Mouse (Mus musculus): ENCODE results near the gene Chit1. TPM values are rescaled to one million over a fixed set of nuclear protein-coding genes. Genes with fewer than 3 reads are reported as not detected.
A peak's percentile ranks its signal among the peaks of the same experiment; 100 is the strongest.

Chit1 gene
- total RNA-seq, 2 experiments from 2014 or later, result 0.22 TPM; not detected in 1

DNA sequence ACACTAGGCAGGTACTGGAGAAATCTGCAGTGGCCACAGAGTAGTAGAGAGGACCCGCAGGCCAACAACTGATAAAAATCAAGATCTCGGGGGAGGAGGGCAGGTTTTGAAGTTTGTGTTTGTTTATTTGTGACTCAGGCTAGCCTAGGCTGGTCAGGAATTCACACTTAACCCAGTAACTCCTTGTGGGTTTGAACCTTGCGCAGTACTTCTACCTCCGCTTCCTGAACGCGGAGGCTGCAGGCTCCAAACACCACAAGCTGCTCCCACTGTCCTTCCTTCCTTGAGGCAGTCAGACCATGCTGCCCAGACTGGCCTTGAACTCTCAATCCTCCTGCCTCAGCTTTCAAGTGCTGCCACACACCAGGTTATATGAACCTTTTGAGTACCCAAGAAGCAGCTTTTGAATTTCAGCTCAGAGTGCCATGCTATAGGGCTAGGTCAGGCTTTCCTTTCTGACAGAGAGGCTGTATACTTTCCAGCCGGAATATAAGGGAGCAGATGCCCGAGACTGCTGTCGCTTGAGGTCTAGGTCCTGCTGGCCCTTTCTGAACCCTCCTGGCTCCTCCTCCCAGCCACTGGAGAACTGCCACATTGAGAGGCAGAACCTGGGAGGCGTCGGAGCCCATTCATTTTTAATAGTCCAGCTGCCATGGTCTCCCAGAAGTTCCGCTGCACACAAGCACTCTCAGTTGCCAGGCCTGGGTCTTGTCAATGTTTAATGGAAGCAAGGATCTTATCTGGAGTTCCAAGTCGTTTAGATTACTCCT lies 12.9 kb upstream of the Chit1 start:
- no peak for DNase-seq (ENCODE audit: extremely low spot score in 1 of 2, low spot score in 1 of 2)

- peak in 1 of 2 experiments; percentile 48 for DNase-seq (ENCODE audit: extremely low spot score in 1 of 2, low spot score in 1 of 2)
Observed at GRCm38 (mm10) chr1:134098726-134099515, 12.1 kb upstream of the Chit1 start.

DNA sequence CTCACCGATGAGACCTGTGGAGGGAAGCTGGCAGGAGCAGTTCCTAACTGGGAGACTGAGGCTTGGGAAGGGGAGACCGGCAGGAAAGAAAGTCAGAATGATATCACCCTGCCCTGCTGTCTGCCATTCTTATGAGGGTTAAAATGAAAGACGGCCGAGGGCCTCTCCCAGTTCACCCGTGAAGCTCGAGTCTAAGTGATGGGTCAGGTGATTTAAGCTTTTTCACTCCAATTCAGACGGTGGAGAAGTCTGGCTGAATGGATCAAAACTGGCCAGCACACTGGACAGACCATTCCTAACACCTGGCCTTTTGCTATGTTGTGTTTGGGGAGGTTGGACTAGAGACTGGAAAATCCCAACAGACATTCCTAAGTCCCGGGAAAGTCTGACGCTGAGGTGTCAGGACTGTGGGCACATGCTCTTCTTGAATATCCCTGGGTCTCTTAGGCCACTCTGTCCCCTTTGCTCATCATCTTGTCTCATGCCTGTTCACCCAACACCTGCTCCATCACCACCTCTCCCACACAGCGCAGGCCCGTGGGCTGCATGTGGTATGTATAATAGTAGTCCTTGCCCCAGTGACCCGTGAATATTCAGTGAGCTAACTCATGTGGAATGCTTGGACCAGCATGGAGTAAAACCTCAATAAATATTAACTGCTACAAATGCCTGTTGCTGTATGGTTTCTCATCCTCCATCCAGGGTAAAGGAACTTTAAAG lies 11.4 kb upstream of the Chit1 start:
- DNase-seq (ENCODE audit: extremely low spot score in 1 of 2, low spot score in 1 of 2), result no peak

DNA sequence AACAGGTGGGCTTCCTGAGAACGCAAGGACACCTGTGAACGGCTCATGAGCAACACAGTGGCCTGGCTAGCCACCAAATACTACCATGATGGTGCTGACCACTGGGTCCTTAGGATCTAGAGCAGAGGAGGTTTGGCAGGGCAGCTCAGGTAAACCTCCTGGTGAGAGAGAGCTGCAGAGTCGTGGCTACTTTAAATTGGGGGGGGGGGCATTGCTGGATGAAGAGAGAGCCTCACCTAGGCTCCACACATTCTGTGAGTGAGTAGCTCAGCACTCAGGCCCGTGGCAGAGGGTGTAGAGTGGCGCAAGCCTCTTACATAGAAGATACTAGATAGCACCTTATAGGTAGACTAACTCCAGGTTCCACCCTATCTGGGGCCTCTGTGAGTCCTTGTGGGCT lies 10.6 kb upstream of the Chit1 start:
- no peak for DNase-seq (ENCODE audit: extremely low spot score in 1 of 2, low spot score in 1 of 2)

DNA sequence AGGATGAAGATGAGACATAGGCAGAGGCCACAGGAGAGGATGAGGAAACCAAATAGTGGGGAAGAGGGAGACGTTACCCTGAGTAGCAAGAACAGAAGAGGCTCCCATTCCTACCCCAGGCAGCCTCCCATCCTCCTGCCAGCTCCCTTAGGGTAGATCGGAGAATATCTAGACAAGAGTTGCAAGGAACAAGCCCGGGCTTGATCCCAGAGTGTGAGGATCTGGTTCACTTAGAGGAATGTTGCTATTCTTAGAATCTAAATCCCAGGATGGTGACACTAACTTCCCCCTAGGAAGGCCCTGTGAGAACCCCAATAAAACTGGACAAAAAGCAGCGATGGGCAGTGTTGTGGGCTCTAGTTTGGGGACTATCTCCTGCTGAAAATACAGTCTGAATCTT lies 10.1 kb upstream of the Chit1 start:
- no peak for DNase-seq (ENCODE audit: extremely low spot score in 1 of 2, low spot score in 1 of 2)

GRCm38 (mm10) chr1:134101593-134101992 lies 9.4 kb upstream of the Chit1 start:
- no peak for DNase-seq (ENCODE audit: extremely low spot score in 1 of 2, low spot score in 1 of 2)

DNA sequence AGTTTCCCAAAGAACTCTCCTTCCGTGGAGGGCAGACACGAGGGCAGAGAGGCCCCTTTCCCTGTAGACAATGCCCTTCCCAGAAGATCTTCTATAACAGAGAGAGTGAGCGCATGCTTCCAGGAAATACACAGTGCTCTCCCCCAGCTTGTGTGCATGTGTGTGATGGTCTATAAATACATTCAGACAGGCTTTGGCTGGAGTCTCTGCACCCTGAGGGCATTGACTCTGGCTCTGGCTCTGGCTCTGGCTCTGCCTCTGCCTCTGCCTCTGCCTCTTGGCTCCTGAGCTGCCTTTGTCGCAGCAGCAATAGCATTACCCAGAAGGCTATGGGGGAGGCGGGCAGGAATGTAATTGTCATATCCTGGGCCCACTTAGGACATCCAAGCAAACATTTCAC lies 7.2 kb upstream of the Chit1 start:
- DNase-seq (ENCODE audit: extremely low spot score in 1 of 2, low spot score in 1 of 2), result no peak

DNA sequence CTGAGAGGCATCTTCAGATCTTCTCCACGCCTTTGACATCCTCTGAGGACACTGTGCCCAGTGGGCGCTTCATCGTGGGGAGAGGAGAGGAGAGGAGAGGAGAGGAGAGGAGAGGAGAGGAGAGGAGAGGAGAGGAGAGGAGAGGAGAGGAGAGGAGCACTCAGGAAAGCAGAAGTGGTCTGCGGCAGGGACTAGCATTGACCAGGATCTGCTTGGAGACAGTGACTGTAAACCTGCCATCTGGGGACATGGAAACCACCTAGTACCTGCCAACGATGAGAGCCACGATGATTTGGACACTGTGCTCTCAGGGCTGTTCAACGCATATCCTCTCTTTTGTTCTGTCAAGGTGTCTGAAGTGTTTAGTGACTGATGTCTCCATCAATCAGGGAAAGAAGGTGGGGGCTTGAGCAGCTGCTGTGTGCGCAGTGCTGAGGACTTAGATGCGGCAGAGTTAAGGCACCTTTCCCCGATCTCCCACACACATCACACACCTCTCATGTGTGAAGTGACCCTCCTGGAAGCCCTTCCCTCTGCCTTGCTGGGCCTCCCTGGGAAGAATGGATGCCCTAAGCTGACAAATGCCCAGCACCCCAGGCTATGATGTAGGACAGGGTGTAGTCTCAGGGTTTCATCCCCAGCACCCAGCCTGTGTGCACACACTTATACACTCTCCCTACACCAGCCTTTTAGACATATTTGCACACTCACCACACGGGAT lies 5.8 kb upstream of the Chit1 start:
- no peak for DNase-seq (ENCODE audit: extremely low spot score in 1 of 2, low spot score in 1 of 2)

DNA sequence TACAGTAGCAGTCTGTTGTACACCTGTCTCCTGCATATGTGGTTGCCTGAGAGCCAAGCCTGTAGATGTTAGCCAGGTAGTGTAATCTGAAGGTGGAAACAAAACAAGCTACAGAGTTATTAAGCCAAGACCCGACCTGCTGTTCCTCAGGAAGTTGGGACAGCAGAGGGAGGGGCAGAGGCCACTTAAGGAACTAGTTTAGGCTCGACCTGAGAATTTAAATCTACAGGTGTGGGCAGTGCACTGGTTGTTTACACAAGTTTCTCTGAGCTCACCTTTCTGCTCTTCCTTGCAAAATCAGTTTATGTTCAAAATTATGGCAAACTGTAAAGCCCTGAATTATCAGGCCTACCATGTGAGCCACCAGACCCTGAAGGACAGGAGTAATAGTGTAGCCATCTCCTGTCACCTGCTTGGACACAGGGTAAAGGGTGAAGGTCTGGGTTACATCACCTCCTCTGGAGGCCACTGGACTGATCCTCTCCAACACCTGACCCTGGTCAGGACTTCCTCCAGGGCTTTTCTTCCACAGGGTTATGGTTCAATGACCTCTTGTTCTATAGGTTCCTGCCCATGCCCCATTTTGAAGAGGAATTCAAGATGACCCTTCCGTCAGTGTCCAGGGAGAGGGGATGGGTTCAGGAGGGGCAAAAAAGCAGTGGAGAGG lies 5.1 kb upstream of the Chit1 start:
- no peak for DNase-seq (ENCODE audit: extremely low spot score in 1 of 2, low spot score in 1 of 2)

DNA sequence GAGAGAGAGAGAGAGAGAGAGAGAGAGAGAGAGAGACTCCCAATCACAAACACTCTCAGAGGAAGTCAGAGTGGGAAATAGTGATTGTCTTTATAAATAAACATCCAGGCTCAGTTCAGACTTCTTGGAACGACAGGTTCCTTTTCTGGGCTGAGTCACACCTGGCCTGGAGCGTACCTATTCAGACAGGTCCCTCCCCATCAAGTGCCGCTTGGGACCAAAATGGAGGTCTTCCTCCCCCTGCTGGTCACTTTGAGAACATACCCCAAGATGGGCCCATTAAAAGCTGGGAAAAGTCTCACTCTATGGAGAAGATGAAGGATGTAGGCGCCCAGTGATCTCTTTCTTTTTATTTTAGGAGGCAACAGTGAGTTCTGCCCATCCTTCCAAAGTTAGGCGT lies 4.3 kb upstream of the Chit1 start:
- peak in 1 of 2 experiments; percentile 67 for DNase-seq (ENCODE audit: extremely low spot score in 1 of 2, low spot score in 1 of 2)

DNA sequence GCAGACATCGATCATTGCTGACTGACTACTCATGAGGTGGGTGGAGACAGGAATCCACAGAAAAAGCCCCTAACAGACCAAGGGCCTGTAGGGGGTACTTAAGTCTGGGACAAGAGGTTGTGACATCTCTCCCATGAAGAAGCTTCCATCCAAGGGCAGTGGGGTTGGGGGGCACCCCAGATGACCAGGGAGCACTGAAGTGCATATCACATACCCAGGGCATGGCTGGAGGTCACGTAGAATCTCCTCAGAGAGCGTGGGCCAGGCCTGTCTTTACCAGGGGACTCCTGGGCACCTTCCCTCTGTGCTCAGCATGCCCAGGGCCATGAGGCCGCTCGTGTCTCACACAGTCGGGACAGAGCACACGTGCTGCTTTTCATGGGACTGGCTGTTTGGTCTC lies 3.3 kb upstream of the Chit1 start:
- no peak for DNase-seq (ENCODE audit: extremely low spot score in 1 of 2, low spot score in 1 of 2)

DNA sequence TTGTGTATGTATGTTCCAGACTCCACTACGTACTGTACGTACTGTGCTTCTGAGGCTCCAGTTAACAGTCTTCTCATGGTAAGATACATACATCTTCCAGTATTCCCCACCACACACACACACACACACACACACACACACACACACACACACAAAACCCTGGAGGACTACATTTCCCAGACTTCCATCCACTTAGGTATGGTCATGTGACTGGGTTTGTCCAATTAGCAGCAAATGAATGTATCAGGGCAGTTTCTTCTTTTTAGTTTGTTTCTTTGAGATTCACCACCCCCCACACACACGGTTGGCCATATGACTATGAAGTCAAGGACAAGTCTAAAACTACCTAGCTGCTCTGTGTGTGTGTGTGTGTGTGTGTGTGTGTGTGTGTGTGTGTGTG lies 1.0 kb upstream of the Chit1 start:
- no peak for DNase-seq (ENCODE audit: extremely low spot score in 1 of 2, low spot score in 1 of 2)

- no peak for DNase-seq (ENCODE audit: extremely low spot score in 1 of 2, low spot score in 1 of 2)
Observed at GRCm38 (mm10) chr1:134110449-134110848, 593 bp upstream of the Chit1 start.

DNA sequence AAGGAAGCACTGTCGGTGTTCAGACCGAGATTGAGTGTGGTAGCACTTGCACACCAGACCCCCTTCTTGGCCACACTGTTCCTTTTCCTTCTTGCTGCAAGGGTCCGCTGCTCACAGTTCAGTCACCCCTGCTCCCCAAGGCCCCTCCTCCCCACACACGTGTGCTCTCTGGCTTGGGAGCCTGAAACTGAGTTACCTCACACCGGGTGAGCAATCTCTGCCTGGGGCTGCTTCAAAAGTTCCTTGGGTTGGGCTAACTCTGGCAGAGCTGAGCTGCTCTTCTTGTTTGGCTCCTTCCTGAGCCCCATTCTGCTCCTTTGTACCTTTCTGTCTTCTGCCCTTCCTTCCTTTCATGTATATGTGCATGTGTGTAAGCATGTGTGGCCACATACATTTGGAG lies 2.5 kb downstream of the Chit1 start:
- DNase-seq (ENCODE audit: extremely low spot score in 1 of 2, low spot score in 1 of 2), result no peak

DNA sequence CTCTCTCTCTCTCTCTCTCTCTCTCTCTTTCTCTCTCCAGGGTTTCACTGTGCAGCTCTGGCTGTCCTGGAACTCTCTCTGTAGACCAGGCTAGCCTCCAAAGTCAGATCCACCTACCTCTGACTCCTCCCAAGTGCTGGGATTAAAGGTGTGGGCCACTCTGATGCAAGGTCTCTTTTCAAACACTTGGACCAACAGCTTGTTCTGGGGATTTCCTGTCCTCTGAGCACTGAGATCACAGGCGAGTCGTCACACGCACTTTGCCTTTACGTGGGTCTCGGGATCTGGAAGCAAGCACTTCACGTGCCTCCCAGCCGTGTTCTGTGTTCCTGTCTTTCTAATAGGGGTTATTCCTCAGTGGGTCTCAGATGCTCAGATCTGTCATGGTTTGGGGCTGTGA lies 3.0 kb downstream of the Chit1 start:
- DNase-seq (ENCODE audit: extremely low spot score in 1 of 2, low spot score in 1 of 2), result no peak

DNA sequence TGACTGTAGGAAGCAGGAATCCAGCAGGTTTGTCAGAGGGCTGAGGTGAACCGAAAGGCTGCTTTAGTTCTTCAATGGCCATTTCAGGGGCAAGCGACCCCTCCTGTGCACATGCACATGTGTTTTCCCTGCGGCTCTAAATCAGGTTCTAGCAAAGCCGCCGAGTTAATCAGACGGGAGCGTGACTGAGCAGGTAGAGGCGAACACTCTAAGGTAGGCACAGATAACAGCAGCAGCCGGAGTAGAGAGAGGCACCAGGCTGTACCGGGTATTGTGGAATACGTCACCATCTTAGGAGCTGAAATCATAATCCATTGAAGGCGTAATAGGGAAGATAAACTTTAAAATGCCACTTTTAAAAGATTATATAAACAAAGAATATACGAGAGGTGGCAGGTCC lies 3.7 kb downstream of the Chit1 start:
- DNase-seq (ENCODE audit: extremely low spot score in 1 of 2, low spot score in 1 of 2), result no peak

DNA sequence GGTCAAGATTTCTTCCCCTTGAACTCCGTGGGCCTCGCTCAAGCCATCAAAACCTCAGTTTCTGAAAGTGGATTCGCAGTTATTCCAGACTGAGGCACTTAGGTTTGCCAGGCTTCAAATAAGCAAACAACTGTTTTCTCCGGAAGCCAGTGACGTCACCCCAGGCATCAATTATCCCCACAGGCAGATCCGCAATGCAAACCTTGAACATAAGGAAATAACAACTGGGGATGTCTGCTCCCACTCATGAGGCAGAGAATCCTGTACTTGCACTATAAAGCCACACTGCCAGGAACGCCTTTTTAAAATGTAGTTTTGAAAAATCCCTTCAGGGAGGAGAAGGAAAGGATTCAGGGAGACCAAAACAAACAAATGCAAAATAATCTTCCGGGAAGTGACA lies 4.4 kb downstream of the Chit1 start:
- DNase-seq (ENCODE audit: extremely low spot score in 1 of 2, low spot score in 1 of 2), result no peak

GRCm38 (mm10) chr1:134117110-134117509 lies 6.1 kb downstream of the Chit1 start:
- DNase-seq (ENCODE audit: extremely low spot score in 1 of 2, low spot score in 1 of 2), result no peak

DNA sequence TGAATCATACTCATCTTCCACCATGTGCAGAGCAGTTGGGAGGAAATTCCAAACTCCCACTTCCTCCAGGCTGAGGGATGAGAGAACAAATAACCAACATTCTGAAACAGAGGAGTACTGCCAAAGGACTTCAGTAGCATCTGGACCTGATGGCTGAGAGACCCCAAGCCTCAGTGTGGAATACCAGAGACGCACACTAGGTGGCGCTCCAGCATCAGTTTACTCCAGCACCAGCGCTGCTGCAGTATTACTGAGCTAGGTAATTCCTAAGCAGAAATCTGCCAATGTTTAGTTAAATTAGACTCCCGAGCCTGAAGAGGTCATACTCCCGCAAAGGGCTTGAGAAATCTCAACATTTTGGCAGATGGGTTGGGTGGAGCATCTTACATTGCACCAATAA lies 9.1 kb downstream of the Chit1 start:
- DNase-seq (ENCODE audit: extremely low spot score in 1 of 2, low spot score in 1 of 2), result peak; percentile 98 to 99

DNA sequence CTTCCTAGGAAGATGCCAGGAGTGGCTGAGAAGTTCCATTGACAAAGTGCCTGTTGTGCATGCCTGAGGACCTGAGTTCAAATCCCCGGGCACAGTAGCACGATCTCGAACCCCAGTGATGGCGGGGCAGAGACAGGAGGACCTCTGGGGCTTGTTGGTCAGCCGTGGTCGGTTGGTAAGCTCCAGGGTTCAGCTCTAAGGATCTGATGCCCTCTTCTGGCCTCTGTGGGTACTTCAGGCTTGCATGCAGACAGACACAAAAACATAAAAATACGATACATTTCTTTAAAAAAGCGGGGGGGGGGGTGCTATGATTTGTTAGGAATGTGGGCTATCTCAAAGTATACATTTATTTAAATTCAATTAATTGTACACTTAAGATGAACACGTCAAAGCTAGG lies 11.2 kb downstream of the Chit1 start:
- DNase-seq (ENCODE audit: extremely low spot score in 1 of 2, low spot score in 1 of 2), result no peak

All from layer of hippocampus, postnatal 25 days (tissue).